Mouse (Mus musculus) midbrain, embryonic 16.5 days (tissue): Measurements from ENCODE around the gene Lypd6b. TPM values are rescaled to one million over a fixed set of nuclear protein-coding genes. Genes with fewer than 3 reads are reported as not detected.

Experiments
- ATAC-seq: fragments of 200-750 bp; cut with Nextera tagmentation; 2 replicates; pipeline ENCODE4 v1.8.0; 2017; ENCODE audit warnings: moderate TSS enrichment
- H3K27ac ChIP-seq: fragments of 300-500 bp; sonication (generic); 2 replicates; pipeline ENCODE4 v1.5.1; 2014; ENCODE audit warnings: mild to moderate bottlenecking, low read length, mixed read lengths
- H3K27me3 ChIP-seq: fragments of 300-500 bp; sonication (generic); 2 replicates; pipeline ENCODE4 v1.6.1; 2014; ENCODE audit warnings: low read depth, low read length, mixed read lengths; ENCODE audit not compliant: control insufficient read depth, insufficient read depth
- H3K36me3 ChIP-seq: fragments of 300-500 bp; sonication (generic); 2 replicates; pipeline ENCODE4 v1.6.1; 2014; ENCODE audit warnings: mild to moderate bottlenecking, low read length, moderate library complexity, mixed read lengths; ENCODE audit not compliant: control insufficient read depth, insufficient read depth
- H3K4me1 ChIP-seq: fragments of 300-500 bp; sonication (generic); 2 replicates; pipeline ENCODE4 v1.6.1; 2014; ENCODE audit warnings: mild to moderate bottlenecking, low read length, mixed read lengths; ENCODE audit not compliant: control insufficient read depth, insufficient read depth
- H3K4me2 ChIP-seq: fragments of 300-500 bp; sonication (generic); 2 replicates; pipeline ENCODE4 v1.6.1; 2014; ENCODE audit warnings: mild to moderate bottlenecking, low read length, mixed read lengths
- H3K4me3 ChIP-seq: fragments of 300-500 bp; sonication (generic); 2 replicates; pipeline ENCODE4 v1.5.1; 2014; ENCODE audit warnings: low read depth, mild to moderate bottlenecking, low read length, moderate library complexity, mixed read lengths
- H3K9ac ChIP-seq: fragments of 300-500 bp; sonication (generic); 2 replicates; pipeline ENCODE4 v1.6.1; 2014; ENCODE audit warnings: low read depth, low read length, mixed read lengths
- H3K9me3 ChIP-seq: fragments of 300-500 bp; sonication (generic); replicated peaks from 2 replicates; pipeline ENCODE4 v1.6.1; 2014; ENCODE audit warnings: mild to moderate bottlenecking, low read length, mixed read lengths; ENCODE audit not compliant: control insufficient read depth, poor library complexity, severe bottlenecking
- WGBS: fragments of 180-500 bp; shearing (Covaris S2); extraction: QIAGEN DNeasy Blood & Tissue Kit; methylation state at CpG from one replicate; pipeline ENCODE4 v1.1.7; 2014; 5-methylcytosine and 5-hydroxymethylcytosine counted together
- polyA plus RNA-seq: library from polyadenylated mRNA; unstranded; fragments of >200 nt; fragmentation: Nextera tagmentation; extraction: Ambion mirVana; gene quantifications from 2 replicates; pipeline ENCODE4 v1.2.1, GENCODE M21; 2015

Gene Lypd6b
- 13.3 and 20.5 TPM in 2 replicates for polyA plus RNA-seq

DNA sequence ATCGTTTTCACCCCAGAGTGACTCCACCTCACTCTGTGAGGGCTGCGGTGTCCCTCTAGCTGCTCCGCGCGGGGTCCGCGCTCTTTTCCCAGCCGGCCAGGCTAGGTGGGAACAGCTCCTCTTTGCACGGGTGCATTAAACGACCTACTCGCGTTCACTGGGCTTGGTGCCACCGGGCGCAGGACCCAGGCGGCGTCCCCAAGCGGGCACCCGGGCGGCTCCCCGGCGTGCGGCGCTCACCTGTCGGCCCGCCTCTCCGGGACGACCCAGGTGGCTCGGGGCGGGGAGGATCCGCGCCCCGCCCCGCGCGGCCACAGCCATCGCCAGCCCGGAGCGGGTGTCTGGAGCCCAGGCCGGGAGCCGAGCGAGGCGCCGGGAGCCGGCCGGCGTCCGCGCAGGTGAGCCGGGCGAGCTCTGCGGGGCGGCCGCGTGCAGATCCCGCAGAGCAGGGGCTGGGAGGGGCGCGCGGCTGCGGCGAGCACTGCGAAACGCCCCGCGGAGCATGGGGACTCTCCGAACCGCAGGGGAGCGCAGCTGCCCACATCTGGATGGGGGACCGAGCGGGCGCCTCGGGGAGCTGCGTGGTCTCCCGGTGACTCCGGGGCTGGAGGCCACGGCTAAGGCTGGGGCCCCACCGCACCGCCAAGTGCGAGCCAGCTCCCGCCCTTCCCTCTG lies at the start of gene Lypd6b:
Lypd6b (plus strand) TSS at position 313 of the 675 bp plus-strand sequence.
- H3K4me1 ChIP-seq: no peaks in the 10 kb centered on the region
- peak within 1 kb of the TSS; percentile 73 for H3K4me2 ChIP-seq
- under 1% methylated on average over 77 of the region's 79 CpGs for WGBS
- no peaks in the 10 kb centered on the region for H3K36me3 ChIP-seq
- H3K27ac ChIP-seq: peak within 1 kb of the TSS; percentile 23; the same call in 1 of the 2 replicates
- H3K27me3 ChIP-seq: peaks cover 14% of the 10 kb centered on the region
- H3K4me3 ChIP-seq: peak within 1 kb of the TSS; percentile 58
- peak within 1 kb of the TSS; percentile 81 for H3K9ac ChIP-seq
- ATAC-seq: peak; percentile 80
- H3K9me3 ChIP-seq: no peaks in the 10 kb centered on the region

DNA sequence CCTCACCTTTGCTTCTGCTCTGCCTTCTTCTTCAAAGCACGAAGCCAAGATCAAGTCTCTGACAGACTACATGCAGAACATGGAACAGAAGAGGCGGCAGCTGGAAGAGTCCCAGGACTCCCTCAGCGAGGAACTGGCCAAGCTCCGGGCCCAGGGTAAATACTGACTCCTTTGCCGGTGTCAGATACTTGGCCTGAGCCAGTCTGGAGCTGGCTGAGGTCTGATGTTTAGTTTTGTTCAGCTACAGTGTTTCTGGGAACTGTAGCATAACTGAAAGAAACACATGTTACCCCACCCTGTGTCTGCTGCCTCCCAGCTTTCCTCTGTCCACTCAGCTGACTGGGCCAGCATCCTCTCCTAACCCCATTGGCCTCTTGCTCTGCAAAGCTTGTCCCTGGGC lies 48.4 kb upstream of the Lypd6b start:
- 91% methylated on average over 5 of the region's 5 CpGs for WGBS
- Histone ChIP-seq H3K4me1 (peaks cover 12% of the 10 kb centered on the region), H3K4me3 (no peak overlapping the region), H3K9ac (no peak overlapping the region), H3K4me2 (no peak overlapping the region), H3K27ac (no peak overlapping the region), H3K9me3 (no peaks in the 10 kb centered on the region), H3K27me3 (no peaks in the 10 kb centered on the region), H3K36me3 (peaks cover 11% of the 10 kb centered on the region)
- no peak for ATAC-seq

DNA sequence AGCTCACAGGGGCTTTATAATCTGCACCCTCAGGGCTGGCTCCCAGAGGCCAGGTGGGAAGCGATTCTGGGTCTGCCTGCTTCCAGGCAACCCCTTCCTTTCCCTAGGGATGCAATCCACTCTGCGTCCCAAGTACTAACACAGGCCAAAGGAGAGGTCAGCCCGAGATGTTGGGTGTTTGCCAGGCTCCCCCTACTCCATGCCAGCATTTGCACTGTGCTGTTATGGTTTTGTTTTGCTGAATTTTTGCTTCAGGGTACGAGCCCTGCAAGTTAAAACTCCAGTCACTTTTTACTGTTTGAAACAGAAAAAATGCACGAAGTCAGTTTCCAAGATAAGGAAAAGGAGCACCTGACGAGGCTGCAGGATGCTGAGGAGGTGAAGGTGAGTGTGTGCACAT lies 46.5 kb upstream of the Lypd6b start:
- peak overlapping the region; percentile 26; the same call in 1 of the 2 replicates for H3K27ac ChIP-seq

DNA sequence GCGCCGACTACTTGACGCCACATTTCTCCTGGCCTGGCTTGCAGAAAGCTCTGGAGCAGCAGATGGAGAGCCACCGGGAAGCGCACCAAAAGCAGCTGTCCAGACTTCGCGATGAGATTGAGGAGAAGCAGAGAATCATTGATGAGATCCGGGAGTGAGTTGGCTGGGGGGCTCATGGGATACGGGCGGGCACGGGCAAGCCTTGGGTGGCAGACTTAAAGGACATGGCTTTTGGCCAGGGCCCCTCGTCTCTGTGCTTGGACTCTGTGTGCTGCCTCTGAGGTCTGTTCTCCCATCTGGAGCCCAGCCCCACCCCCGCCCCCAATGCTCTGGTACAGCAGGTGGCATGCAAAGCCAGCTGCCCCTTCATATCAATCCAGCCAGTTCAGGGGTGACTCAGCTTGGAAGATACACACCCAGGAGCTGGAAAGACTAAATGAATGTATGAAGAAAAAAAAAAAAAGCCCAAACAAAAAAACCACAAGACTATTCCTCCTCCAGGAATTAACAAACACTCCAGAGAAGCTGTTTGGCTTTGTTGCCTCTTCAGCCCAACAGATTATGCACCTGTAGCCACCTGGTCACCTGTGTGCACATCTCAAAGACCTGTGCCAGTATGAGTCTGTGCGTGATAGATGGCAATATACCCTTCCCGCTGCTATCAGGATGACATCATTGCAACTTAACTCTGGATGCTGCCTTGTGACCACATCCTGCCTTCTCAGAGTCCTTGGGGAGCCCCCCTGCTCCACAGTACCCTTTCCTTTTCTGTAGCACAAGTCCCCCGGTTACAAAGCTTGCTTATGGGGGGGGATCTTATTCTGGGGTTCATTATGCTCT lies 45.4 kb upstream of the Lypd6b start:
- Histone ChIP-seq H3K4me3 (no peak overlapping the region), H3K4me2 (no peak overlapping the region), H3K27ac (peak overlapping the region; percentile 50), H3K9ac (0 out of 2 replicates have a peak overlapping the region, but pooled peaks have one; percentile 15), H3K27me3 (no peaks in the 10 kb centered on the region), H3K4me1 (peaks cover 13% of the 10 kb centered on the region), H3K36me3 (peaks cover 18% of the 10 kb centered on the region), H3K9me3 (no peaks in the 10 kb centered on the region)
- peak; percentile 30; the same call in 1 of the 2 replicates for ATAC-seq
- WGBS: 56% methylated on average over 16 of the region's 16 CpGs

More for the DNA sequence above, 46.5 kb upstream of the Lypd6b start:
- peaks cover 13% of the 10 kb centered on the region for H3K4me1 ChIP-seq
- H3K4me3 ChIP-seq: no peak overlapping the region
- no peaks in the 10 kb centered on the region for H3K9me3 ChIP-seq
- no peaks in the 10 kb centered on the region for H3K27me3 ChIP-seq
- 66% methylated on average over 6 of the region's 6 CpGs for WGBS
- H3K4me2 ChIP-seq: no peak overlapping the region
- ATAC-seq: no peak
- peaks cover 18% of the 10 kb centered on the region for H3K36me3 ChIP-seq
- H3K9ac ChIP-seq: no peak overlapping the region

DNA sequence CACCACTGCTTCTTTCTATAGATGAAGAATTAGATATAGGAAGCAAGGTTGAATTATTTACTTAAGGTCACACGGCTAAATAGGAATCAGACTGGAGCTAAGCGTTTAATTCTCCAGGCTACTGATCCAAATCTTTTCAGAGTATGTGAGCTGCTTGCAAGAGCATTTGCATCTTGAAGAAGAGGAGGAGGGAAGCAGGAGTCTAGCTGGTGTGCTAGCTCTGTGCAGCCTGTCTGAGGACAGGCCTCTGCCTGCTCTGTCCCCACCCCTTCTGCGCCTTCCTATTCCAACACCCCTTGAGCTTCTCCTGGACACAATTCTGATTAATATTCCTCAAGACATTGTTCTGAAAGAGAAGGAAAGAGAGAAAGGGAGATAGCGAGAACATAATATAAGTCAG lies 44.6 kb upstream of the Lypd6b start:
- no peak overlapping the region for H3K4me2 ChIP-seq
- H3K27ac ChIP-seq: no peak overlapping the region; the same call in 1 of the 2 replicates
- no peak for ATAC-seq
- peaks cover 13% of the 10 kb centered on the region for H3K4me1 ChIP-seq
- 65% methylated on average over 4 of the region's 4 CpGs for WGBS
- no peak overlapping the region for H3K9ac ChIP-seq
- no peaks in the 10 kb centered on the region for H3K9me3 ChIP-seq
- H3K27me3 ChIP-seq: no peaks in the 10 kb centered on the region
- peaks cover 18% of the 10 kb centered on the region for H3K36me3 ChIP-seq
- no peak overlapping the region for H3K4me3 ChIP-seq

DNA sequence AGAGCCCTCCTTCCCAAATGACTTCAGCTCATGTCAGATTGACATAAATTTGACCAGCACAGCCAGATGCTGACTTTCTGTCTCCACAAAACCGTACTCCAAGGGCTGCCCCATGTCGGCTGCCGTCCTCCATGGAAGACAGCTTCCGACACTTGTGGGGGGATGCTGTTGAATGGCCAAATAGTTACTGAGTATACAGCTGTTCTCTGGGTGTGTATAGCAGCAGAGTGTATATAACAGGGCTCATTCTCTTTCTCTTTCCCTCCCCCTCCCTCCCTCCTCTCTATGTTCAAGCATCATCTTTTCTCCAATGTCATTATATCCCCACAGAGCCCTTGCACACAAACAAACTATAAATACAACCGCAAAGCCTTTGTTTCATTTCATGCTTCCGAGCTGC lies 43.7 kb upstream of the Lypd6b start:
- 63% methylated on average over 6 of the region's 6 CpGs for WGBS
- peaks cover 18% of the 10 kb centered on the region for H3K36me3 ChIP-seq
- ATAC-seq: no peak
- H3K27ac ChIP-seq: peak overlapping the region; percentile 62; the same call in 1 of the 2 replicates
- H3K4me3 ChIP-seq: no peak overlapping the region
- peaks cover 13% of the 10 kb centered on the region for H3K4me1 ChIP-seq
- no peak overlapping the region for H3K4me2 ChIP-seq
- H3K9ac ChIP-seq: no peak overlapping the region
- H3K27me3 ChIP-seq: no peaks in the 10 kb centered on the region
- H3K9me3 ChIP-seq: no peaks in the 10 kb centered on the region

DNA sequence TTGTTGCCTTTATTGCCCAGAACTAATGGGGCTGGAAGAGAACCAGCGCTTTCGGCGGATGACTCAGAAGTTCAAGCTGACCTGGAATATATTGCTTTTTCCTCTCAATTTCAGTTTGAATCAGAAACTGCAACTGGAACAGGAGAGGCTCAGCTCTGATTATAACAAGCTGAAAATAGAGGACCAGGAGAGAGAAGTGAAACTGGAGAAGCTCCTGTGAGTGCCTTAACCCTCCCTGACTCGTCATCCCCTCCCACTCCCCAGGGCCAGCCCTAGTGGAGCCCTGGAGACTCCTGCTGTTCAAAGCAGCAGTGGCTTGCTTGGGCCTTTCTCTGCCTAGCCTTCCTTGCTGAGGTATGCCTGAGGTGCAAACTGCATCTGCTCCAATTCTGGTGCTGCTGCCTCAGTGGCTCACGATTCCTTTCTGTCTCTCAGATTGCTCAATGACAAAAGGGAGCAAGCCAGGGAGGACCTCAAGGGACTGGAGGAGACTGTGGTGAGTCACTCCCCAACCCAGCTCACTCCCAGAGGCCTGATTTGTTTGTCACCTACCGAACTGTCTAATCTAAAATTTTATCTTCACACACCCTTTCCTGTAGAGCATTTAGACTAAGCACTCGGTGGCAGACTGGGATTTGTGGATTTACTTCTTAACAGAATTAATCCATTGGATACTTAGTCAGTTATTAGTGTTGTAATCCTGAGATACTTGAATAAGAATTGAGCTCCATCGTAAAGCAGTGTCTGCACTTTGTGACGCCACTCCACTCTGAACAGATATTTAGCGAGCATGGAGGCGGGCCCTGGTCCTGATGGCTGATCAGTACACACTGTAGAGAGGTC lies 43.0 kb upstream of the Lypd6b start:
- H3K4me3 ChIP-seq: no peak overlapping the region
- peak overlapping the region; percentile 63 for H3K27ac ChIP-seq
- ATAC-seq: peak; percentile 15; the same call in 1 of the 2 replicates
- H3K4me1 ChIP-seq: peaks cover 13% of the 10 kb centered on the region
- H3K36me3 ChIP-seq: peaks cover 13% of the 10 kb centered on the region; the same call in 1 of the 2 replicates
- H3K27me3 ChIP-seq: no peaks in the 10 kb centered on the region
- whole genome bisulfite sequencing: 48% methylated on average over 11 of the region's 11 CpGs
- no peak overlapping the region for H3K4me2 ChIP-seq
- no peak overlapping the region for H3K9ac ChIP-seq
- H3K9me3 ChIP-seq: no peaks in the 10 kb centered on the region

DNA sequence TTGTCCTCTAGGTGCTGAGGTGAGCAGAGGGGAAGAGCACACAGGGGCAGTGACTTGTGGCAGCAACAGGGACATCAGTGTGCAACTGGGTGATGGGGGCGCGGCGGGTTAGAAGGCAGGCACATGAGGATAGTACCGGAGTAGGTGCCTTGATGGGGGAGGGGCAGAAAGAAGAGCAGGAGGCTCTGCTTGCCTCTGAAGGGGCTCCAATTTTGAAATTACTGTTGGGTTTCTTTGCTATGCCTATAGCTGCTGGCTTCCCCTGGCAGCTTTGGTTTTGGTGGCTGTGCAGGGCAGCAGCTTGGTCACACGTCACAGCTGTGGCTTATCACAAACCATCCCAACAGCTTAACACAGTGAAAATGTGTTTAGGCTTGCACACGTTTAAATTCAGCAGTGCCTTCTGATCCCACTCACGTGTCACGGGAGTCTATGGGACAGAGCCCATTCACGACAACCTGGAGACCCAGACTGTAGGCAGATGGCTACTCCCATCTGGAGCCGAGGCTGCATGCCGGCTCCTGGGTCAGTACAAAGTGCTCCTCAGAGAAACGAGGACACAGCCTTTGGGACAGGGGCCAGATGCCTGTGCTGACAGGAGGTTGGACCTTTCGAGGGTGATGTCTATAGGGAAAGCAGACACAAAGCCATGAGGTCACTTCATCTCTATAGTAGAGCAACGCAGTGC lies 42.2 kb upstream of the Lypd6b start:
- no peak for ATAC-seq
- Histone ChIP-seq H3K4me2 (no peak overlapping the region), H3K9ac (no peak overlapping the region), H3K4me3 (no peak overlapping the region), H3K9me3 (no peaks in the 10 kb centered on the region), H3K36me3 (peaks cover 16% of the 10 kb centered on the region; the same call in 1 of the 2 replicates), H3K27ac (no peak overlapping the region), H3K27me3 (no peaks in the 10 kb centered on the region), H3K4me1 (peaks cover 13% of the 10 kb centered on the region)
- 65% methylated on average over 14 of the region's 14 CpGs for WGBS
